9 mouse cellular contexts compared by ENCODE assay signal in genomic region chr9:61666118-61666517, GRCm38 (mm10).
DNase-seq lines count a peak whose midpoint lies in the region; ATAC-seq lines count a peak whose summit lies in the region.
"Had no signal": no experiment of that assay in that cellular context is flagged by ENCODE, and none has a peak within 500 bp of the region (broad histone marks: within the 10 kb centered on the region; RNA-seq: fewer than 3 reads in every experiment).

No protein-coding gene starts in this region.

- H3K4me3 ChIP-seq in intestine, embryonic 16.5 days (ENCODE audit: low read length): no peak overlapping the region
- H3K4me3 ChIP-seq: left cerebral cortex, adult 2 months; stomach, embryonic 15.5 days had no signal

- no peaks in the 10 kb centered on the region for H3K36me3 ChIP-seq in intestine, embryonic 16.5 days (ENCODE audit: control insufficient read depth, insufficient read depth, low read length)
- H3K36me3 ChIP-seq: stomach, embryonic 15.5 days had no signal

- H3K9ac ChIP-seq in intestine, embryonic 16.5 days (ENCODE audit: low read depth, low read length): no peak overlapping the region
- H3K9ac ChIP-seq: stomach, embryonic 15.5 days had no signal

- DNase-seq in 3134 (ENCODE audit: extremely low read depth, insufficient read length, low spot score): peak; percentile 64
- peak; percentile 88 for DNase-seq in CD4-positive helper T cell, adult 2 months (ENCODE audit: low read depth, low spot score)
- no peak for DNase-seq in layer of hippocampus, postnatal 10 days (ENCODE audit: low spot score in 2 of 2)
- no peak for DNase-seq in kidney, adult 18-20 months

- no peaks in the 10 kb centered on the region for H3K27me3 ChIP-seq in intestine, embryonic 16.5 days (replicated peaks; ENCODE audit: control insufficient read depth, insufficient read depth, low read length)
- H3K27me3 ChIP-seq: stomach, embryonic 15.5 days had no signal

- no peak overlapping the region for H3K4me2 ChIP-seq in intestine, embryonic 16.5 days (ENCODE audit: low read depth, low read length)
- H3K4me2 ChIP-seq: stomach, embryonic 15.5 days had no signal

- 67% methylated on average over 6 of the region's 6 CpGs for WGBS in intestine, embryonic 16.5 days

- no peaks in the 10 kb centered on the region for H3K9me3 ChIP-seq in intestine, embryonic 16.5 days (ENCODE audit: control insufficient read depth, low read length)
- H3K9me3 ChIP-seq: stomach, embryonic 15.5 days had no signal

- H3K27ac ChIP-seq in intestine, embryonic 16.5 days (ENCODE audit: low read length): no peak overlapping the region
- H3K27ac ChIP-seq: left cerebral cortex, adult 2 months; stomach, embryonic 15.5 days had no signal

- peaks cover 9% of the 10 kb centered on the region for H3K4me1 ChIP-seq in intestine, embryonic 16.5 days (ENCODE audit: control insufficient read depth, insufficient read depth, low read length)
- H3K4me1 ChIP-seq: stomach, embryonic 15.5 days had no signal

- peak; percentile 94 to 95 for ATAC-seq in hematopoietic stem cell, adult 5-6 weeks (replicated peaks in 1 of 2; ENCODE audit: insufficient read depth in 1 of 2, low FRiP score in 2 of 2, low TSS enrichment in 1 of 2, low read depth in 1 of 2, poor library complexity in 2 of 2, severe bottlenecking in 2 of 2)
- ATAC-seq in megakaryocyte progenitor cell, adult 5-6 weeks (replicated peaks; ENCODE audit: poor library complexity): peak; percentile 97
- no peak for ATAC-seq in intestine, embryonic 16.5 days

Comparison
In these comparisons a context has a peak if more than half of its experiments do, and no peak if none do; other contexts are left out.
1. DNase-seq: peak in 3134 (single experiment) and CD4-positive helper T cell, adult 2 months (single experiment); none in layer of hippocampus, postnatal 10 days (0 of 2) and kidney, adult 18-20 months (single experiment).